Mouse (Mus musculus) heart, adult 2 months (tissue): ENCODE measurements around the gene Kcnip2.

Experiments
- CTCF ChIP-seq: fragments of 200-600 bp; IDR thresholded peaks from 2 replicates; pipeline ENCODE4 v1.8.1; 2022; ENCODE audit warnings: antibody characterized with exemption, mild to moderate bottlenecking, moderate library complexity
- POLR2A ChIP-seq: fragments of 200-500 bp; IDR thresholded peaks from 2 replicates; pipeline ENCODE4 v1.6.1; 2011; ENCODE audit warnings: mild to moderate bottlenecking, low read depth, low read length, control low read depth; ENCODE audit not compliant: insufficient read depth

DNA sequence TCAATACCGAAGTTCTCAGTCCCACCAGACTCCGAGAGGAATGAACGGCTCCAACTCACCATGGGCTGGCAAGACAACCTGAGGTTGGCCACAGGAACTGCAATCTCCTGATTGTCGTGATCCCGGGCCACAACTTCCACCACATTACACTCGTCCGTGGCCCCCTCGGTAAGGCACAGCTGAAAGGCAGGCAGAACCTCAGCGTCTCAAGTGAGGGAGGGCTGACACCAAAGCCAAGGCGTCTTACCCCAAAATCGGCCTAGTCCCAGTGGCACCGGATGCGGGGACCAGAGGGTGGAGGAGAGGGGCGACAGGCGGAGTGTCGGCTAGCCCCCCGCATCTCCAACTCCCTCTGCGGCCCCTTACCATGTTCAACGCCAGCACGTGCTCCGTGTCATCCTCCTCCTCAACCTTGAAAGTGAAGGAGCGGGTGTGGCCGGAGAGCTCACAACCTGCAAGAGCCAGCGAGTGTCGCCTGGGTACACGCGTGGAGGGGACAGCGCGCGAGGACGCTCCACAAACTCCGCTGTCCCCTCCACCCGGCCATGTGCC, 67.1 kb downstream of the Kcnip2 start:
- TF ChIP-seq POLR2A (no peak), CTCF (no peak)
